Mouse (Mus musculus) ES-Bruce4 (cell line): ENCODE measurements around the gene Mrpl42.

Experiments used
- CTCF ChIP-seq: IDR thresholded peaks from one replicate; pipeline ENCODE4 v1.8.1; 2011; ENCODE audit warnings: low read depth, low read length
- EP300 ChIP-seq: IDR thresholded peaks from 2 replicates; pipeline ENCODE4 v1.6.1; 2011; ENCODE audit warnings: low read depth, low read length; ENCODE audit not compliant: insufficient read depth
- POLR2A ChIP-seq: IDR thresholded peaks from one replicate; pipeline ENCODE4 v1.8.1; 2011; ENCODE audit warnings: low read length; ENCODE audit not compliant: insufficient read depth

DNA sequence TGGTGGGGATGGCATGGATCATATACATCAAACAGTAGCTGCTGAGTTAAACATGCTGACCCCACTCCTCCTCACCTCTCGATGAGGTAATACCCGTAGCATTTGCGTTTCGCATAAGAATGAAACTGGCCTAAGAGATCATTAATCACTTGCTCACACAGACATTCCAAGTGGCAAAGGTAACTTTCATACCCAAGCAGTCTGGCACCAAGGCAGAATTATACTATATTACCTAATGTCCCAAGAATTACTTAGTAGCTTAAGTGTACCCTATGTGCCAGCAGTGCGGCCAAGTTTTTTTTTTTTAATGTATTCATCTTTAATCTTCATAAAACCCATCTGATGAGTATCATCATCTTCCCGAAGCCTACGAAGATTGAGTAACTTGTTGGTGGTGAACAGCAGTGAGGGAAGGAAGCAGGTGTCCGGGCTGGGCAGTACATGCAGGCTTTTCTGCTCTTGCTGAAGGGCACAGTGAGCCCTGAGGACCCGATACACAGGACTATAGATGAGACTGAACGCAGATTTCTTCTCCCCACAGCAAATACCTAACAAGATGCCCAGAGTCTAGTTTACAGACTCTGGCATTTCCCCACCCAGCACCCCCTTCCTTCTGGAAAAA, 61.9 kb downstream of the Mrpl42 start:
- no peak for TF ChIP-seq POLR2A
- no peak for TF ChIP-seq CTCF
- TF ChIP-seq EP300, result no peak
